Mouse (Mus musculus): Measurements from ENCODE around the gene Olfr218. TPM values are rescaled to one million over a fixed set of nuclear protein-coding genes. Genes with fewer than 3 reads are reported as not detected.

The Olfr218 gene
- total RNA-seq (2023), result not detected

DNA sequence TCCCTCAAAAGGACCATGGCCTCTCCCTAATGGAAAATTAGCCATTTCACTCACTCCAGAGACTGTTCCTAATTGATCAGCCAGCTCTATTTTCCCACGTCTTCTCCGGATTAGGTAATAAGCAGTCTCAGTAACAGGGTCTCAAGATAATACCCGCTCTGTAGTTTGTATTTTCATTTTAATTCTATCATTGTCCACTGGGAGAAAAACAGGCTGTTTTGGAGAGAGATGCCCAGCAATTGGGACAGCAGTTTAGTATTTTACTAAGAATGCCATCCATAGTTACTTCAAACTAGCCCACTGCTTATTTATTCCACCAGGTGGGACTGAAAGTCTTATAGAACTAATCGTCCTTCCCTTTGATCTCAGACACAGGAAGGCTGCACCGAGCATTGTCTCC lies at the start of gene Olfr218:
Gene Olfr218 (plus strand): TSS at position 301 of the 400 bp plus-strand sequence.

DNA sequence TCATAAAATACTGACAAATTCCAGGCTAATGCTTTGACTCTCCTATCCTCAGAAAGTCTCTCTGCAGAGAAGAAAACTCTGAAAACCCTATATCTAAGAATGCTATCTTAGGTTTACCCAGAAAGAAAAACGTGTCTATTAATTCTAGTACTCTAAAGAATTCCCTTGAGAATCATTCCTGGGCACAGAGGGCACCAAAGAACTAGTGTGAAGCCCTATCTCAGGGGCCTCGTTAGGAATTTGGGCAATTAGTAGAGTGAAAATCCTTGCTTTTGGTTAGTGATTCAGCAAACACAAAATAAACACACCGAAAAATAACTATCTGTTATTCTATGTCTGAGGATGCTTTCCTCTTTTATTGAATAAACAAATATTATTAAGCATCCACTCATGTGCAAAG lies 7.1 kb upstream of the Olfr218 start, which contains the start of gene Olfr1406:
Gene Olfr1406 (minus strand): TSS at position 101 of the 400 bp plus-strand sequence.

DNA sequence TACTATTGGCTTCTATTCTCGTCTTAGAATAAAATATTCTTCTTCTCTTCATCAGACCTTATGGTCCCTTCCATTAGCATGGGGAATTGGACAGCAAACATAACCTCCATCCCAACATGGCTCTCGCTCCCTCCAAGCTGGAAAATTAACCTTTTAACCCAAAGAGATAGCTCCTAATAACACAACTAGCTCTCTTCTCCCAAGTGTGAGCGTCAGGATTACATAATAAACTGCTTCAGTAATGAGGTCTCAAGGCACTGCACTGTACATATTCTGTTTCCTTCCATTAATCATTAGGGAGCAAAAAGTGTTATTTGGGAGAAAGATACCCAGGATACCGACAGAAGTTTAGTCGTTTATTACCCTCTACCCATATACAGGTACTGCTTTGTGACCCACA lies 14.5 kb downstream of the Olfr218 start, which contains the start of gene Olfr1404:
Gene Olfr1404 (plus strand): TSS at position 301 of the 400 bp plus-strand sequence.

DNA sequence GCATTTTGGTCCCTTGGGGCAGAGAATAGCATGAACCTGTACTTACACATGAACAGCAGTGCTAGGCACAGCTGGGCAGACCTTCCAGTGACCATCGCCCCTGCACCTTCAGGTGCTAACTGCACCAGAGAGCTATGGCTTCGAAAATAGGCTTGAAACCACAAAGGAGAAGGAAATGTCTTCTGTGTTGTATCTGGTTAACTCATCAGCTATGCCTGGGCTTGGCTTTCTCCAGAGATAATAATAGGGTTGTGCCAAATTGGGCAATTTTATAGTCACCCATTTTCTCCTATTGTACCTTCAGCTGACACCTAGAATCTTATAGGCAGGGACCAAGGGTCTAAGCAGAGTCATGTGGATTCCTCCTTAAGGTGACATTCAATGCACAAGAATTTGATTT lies 29.5 kb downstream of the Olfr218 start, which contains the start of gene Fcer1a:
Gene Fcer1a (minus strand): TSS at position 134 of the 400 bp plus-strand sequence.

Other genes with a start within 250 kb of the Olfr218 start
- gene Olfr16, start 247.4 kb upstream of the Olfr218 start, total RNA-seq (2023), result not detected
- gene Olfr1408, start 60.4 kb upstream of the Olfr218 start, total RNA-seq (2023), result not detected
- not detected for gene Olfr1406, start 7.2 kb upstream of the Olfr218 start, total RNA-seq (2023)
- gene Olfr1404, start 14.6 kb downstream of the Olfr218 start, total RNA-seq (2023), result not detected
- 1 to 10 TPM; 3.4 to 5.2 TPM for gene Fcer1a, start 29.4 kb downstream of the Olfr218 start, total RNA-seq (2023)
- gene Olfr418, start 68.2 kb downstream of the Olfr218 start, total RNA-seq (2023), result not detected
- gene Mptx2, start 80.0 kb downstream of the Olfr218 start, total RNA-seq (2023), result not detected
- 1 to 10 TPM; 1.8 to 2.6 TPM for gene Ackr1, start 135.9 kb downstream of the Olfr218 start, total RNA-seq (2023)
- 10 to 100 TPM; 40.9 to 48.4 TPM for gene Aim2, start 153.1 kb downstream of the Olfr218 start, total RNA-seq (2023)
- gene Cadm3, start 169.9 kb downstream of the Olfr218 start, total RNA-seq (2023), result under 1 TPM; 0.31 to 0.88 TPM

All from neutrophil, adult 83 days (primary cell).